Mouse (Mus musculus): ENCODE measurements at regions not wholly inside any gene's neighbourhood (a gene's known extent, or its start where the extent isn't known, plus 50 kb on each side); places are given as distances from the start of the nearest gene placed in this dataset.

DNA sequence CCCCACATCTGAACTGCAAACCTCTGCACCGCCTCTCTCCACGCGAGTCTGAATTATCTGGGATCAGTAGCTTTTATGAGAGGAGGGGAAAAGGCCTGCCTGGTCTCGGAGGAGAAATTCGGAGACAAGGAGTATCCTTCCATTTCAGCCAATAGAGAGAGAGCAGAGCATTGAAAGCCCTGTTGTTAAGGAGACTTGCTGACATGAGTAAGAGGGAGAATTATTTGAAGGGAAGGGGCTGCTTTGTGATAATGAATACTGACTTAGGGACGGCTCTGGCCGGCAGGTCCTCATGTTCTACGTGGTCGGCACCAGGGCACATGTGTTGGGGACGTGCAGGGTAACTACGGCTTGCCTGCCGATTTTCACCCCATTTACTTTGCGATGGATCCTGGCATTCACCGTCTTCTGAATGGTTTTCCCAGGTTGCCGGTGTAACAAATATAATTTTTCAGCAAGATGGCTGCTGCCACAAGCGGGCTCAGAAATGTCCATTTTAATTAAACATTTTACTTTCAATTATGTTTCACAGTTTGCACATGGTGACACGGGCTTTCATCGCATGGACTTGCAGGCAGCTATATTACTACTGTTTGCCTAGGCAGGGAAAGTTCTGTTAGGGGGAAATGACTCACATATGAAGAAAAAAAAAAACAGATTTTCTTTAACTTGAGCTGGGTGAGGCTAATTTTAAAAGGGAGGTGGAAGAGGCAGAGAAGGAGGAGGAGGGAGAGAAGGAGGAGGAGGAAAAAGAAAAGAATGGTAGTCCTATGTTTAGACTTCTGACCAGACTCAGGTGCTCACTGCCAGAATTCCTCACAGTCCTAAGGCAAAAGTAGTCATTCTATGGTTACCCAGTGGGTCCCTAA, 744.3 kb upstream of the Arrdc4 start:
- no peak for DNase-seq (ENCODE audit: low spot score)
- H3K9ac ChIP-seq (ENCODE audit: low read depth, low read length) = no peak overlapping the region
- H3K27ac ChIP-seq (ENCODE audit: low read depth, low read length) = no peak overlapping the region
- ATAC-seq (replicated peaks; ENCODE audit: low FRiP score) = no peak
- H3K36me3 ChIP-seq (ENCODE audit: control insufficient read depth, insufficient read depth, low read length) = no peaks in the 10 kb centered on the region
- WGBS = 72% methylated on average over 18 of the region's 18 CpGs
- no peak overlapping the region for H3K4me2 ChIP-seq
- no peaks in the 10 kb centered on the region for H3K27me3 ChIP-seq (replicated peaks; ENCODE audit: control insufficient read depth, insufficient read depth, low read length)
- H3K4me1 ChIP-seq (replicated peaks; ENCODE audit: control insufficient read depth, insufficient read depth, low read length) = no peaks in the 10 kb centered on the region
- H3K4me3 ChIP-seq (ENCODE audit: low read depth, low read length) = no peak overlapping the region
- H3K9me3 ChIP-seq (ENCODE audit: control insufficient read depth, low read length) = no peaks in the 10 kb centered on the region

DNA sequence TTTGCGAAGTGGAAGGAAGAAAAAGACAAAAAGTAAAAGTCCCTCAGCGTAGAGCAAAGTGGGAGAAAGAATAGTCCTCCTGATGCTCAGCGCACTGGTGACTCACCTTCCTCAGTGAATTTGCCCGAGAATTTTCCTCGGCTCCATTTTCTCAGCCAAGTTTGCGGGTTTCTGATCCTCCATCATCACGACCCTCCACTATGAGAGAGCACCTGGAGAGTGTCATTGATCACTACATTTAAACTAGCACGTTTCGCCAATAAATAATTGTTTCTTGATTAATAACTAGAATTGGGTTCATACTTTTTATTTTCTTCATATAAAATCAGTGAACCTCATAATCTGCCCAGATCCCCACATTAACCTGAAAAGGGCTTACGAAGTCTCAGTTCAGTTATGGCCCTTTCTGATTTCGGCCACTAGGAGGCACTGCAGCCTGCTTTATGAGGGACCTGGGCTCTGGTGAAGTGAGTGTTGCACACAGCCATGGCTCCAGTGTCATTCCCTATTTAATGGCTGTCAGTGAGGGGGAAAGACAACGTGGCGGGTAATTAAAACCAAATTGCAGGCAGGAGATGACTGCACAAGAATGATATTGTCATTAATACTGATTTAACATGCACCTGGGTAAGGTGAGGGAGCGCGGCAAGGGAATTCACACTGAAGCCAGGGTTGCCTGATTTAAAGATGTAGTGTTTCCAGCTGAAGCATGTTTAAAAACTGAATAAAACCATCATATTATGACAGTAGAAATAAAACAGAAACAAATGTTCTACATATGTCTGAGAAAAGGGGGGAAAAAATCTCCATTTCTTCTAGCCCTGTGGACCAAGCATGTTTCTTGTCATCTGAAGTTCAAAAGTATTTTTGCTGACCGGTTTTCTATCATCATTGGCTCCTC, 741.8 kb upstream of the Arrdc4 start:
- 38% methylated on average over 16 of the region's 16 CpGs for WGBS
- Histone ChIP-seq H3K27ac (ENCODE audit: low read depth, low read length) (no peak overlapping the region), H3K4me2 (no peak overlapping the region), H3K36me3 (ENCODE audit: control insufficient read depth, insufficient read depth, low read length) (no peaks in the 10 kb centered on the region), H3K4me1 (replicated peaks; ENCODE audit: control insufficient read depth, insufficient read depth, low read length) (no peaks in the 10 kb centered on the region), H3K9ac (ENCODE audit: low read depth, low read length) (no peak overlapping the region), H3K9me3 (ENCODE audit: control insufficient read depth, low read length) (no peaks in the 10 kb centered on the region), H3K4me3 (ENCODE audit: low read depth, low read length) (no peak overlapping the region), H3K27me3 (replicated peaks; ENCODE audit: control insufficient read depth, insufficient read depth, low read length) (no peaks in the 10 kb centered on the region)
- ATAC-seq (replicated peaks; ENCODE audit: low FRiP score) (peak; percentile 49; the same call in 1 of the 2 replicates), DNase-seq (ENCODE audit: low spot score) (peak; percentile 45)

DNA sequence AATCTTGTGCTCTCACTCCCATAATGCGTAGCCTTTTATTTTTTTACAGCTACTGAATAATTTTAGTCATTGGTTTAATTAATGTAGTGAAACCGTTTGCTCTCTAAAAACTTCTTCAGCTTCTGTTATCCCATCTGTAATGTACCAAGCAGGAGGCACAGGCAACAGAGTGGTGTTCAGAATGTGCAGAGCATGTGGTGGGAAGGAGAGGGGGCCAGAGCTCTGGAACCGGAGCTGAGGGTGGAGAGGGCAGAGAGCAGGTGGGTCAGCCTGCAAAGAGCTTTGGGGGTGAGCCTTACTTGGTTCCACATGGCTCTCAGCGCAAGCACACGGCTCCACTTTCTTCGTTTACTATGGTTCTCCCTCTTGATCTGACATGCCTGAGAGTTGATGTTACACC, 739.6 kb upstream of the Arrdc4 start:
- 67% methylated on average over 6 of the region's 6 CpGs for WGBS
- no peak for DNase-seq (ENCODE audit: low spot score)
- H3K36me3 ChIP-seq (ENCODE audit: control insufficient read depth, insufficient read depth, low read length) = no peaks in the 10 kb centered on the region

DNA sequence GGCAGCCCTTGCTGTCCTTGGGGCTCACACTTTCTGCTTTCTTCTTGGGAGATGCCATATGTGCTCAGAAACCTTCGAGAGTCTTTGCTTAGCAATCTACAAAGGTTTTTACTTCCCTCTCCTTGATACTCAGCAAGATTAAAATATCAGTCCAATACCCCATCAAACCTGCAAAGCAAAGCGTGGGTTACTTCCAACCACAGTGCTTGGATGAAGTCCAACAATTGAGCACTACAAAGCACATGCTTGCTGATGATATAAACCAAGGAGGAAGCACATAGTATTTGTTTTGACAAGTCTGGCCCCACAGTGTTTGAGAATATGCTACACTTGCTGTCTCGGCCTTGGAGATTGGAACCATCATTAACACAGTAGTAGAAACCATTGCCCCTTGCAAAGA, 738.1 kb upstream of the Arrdc4 start:
- Histone ChIP-seq H3K4me3 (ENCODE audit: low read depth, low read length) (no peak overlapping the region), H3K9me3 (ENCODE audit: control insufficient read depth, low read length) (no peaks in the 10 kb centered on the region), H3K4me2 (no peak overlapping the region), H3K4me1 (replicated peaks; ENCODE audit: control insufficient read depth, insufficient read depth, low read length) (no peaks in the 10 kb centered on the region), H3K36me3 (ENCODE audit: control insufficient read depth, insufficient read depth, low read length) (no peaks in the 10 kb centered on the region), H3K27me3 (replicated peaks; ENCODE audit: control insufficient read depth, insufficient read depth, low read length) (no peaks in the 10 kb centered on the region), H3K27ac (ENCODE audit: low read depth, low read length) (no peak overlapping the region), H3K9ac (ENCODE audit: low read depth, low read length) (no peak overlapping the region)
- ATAC-seq (replicated peaks; ENCODE audit: low FRiP score) (no peak), DNase-seq (ENCODE audit: low spot score) (no peak)
- WGBS = 54% methylated on average over 3 of the region's 3 CpGs

More for the DNA sequence above, 739.6 kb upstream of the Arrdc4 start:
- no peaks in the 10 kb centered on the region for H3K4me1 ChIP-seq (replicated peaks; ENCODE audit: control insufficient read depth, insufficient read depth, low read length)
- H3K27ac ChIP-seq (ENCODE audit: low read depth, low read length) = no peak overlapping the region
- no peak for ATAC-seq (replicated peaks; ENCODE audit: low FRiP score)
- H3K4me2 ChIP-seq = no peak overlapping the region
- no peaks in the 10 kb centered on the region for H3K9me3 ChIP-seq (ENCODE audit: control insufficient read depth, low read length)
- no peak overlapping the region for H3K4me3 ChIP-seq (ENCODE audit: low read depth, low read length)
- no peak overlapping the region for H3K9ac ChIP-seq (ENCODE audit: low read depth, low read length)
- H3K27me3 ChIP-seq (replicated peaks; ENCODE audit: control insufficient read depth, insufficient read depth, low read length) = no peaks in the 10 kb centered on the region

DNA sequence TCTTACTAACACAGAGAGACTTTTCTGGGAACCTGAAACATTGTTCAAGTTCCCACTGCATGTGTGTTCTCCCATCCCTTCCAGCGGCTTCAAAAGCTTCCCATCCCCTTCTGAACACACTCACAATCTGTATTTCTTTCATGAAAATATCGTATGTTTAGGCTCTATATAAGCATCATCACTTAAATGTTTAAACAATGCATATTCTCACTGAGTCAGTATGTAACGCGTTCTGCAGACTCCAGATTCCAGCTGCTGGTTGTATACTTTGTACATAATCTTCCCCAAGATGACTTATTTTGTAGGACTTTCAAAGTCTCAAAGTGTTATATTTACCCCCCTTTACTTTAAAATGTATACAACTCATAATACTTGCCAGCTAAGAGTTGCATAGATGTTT, 735.5 kb upstream of the Arrdc4 start:
- Histone ChIP-seq H3K9ac (ENCODE audit: low read depth, low read length) (no peak overlapping the region), H3K4me3 (ENCODE audit: low read depth, low read length) (no peak overlapping the region), H3K4me2 (no peak overlapping the region), H3K27me3 (replicated peaks; ENCODE audit: control insufficient read depth, insufficient read depth, low read length) (no peaks in the 10 kb centered on the region), H3K27ac (ENCODE audit: low read depth, low read length) (no peak overlapping the region), H3K4me1 (replicated peaks; ENCODE audit: control insufficient read depth, insufficient read depth, low read length) (no peaks in the 10 kb centered on the region), H3K36me3 (ENCODE audit: control insufficient read depth, insufficient read depth, low read length) (no peaks in the 10 kb centered on the region), H3K9me3 (ENCODE audit: control insufficient read depth, low read length) (no peaks in the 10 kb centered on the region)
- ATAC-seq (replicated peaks; ENCODE audit: low FRiP score) (no peak), DNase-seq (ENCODE audit: low spot score) (no peak)
- 76% methylated on average over 4 of the region's 4 CpGs for WGBS
